Mouse (Mus musculus) MN1 (cell line): ENCODE measurements around the gene Syt16.

ENCODE experiments used
- DNase-seq: peaks from one replicate; pipeline ENCODE4 v3.0.0-alpha.2; 2016; ENCODE audit warnings: low spot score

Syt16 gene

DNA sequence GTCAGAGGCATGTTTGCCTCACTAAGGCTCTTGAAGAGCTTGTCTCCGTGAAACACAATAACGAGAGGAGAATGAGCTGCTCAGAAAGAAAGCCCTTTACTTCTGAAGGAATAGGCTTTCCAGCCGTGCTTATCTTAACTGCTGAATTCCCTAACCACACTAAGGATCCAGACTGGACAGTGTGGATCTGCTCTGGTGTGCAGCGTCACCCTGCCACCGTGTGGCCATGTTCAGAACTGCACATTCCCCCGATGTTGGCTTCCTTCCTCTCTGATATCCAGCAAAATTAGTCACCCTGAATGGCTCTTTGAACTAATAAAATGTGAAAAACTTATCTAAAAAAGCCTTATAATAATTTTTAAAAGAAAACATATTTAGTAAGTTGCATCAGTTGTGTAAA is 16.3 kb downstream of the Syt16 start:
- DNase-seq = peak; percentile 81

GRCm38 (mm10) chr12:74014739-74015270 is 17.3 kb downstream of the Syt16 start:
- peak; percentile 30 for DNase-seq

GRCm38 (mm10) chr12:74015491-74015890 is 18.0 kb downstream of the Syt16 start:
- no peak for DNase-seq

- DNase-seq = no peak
Measured at GRCm38 (mm10) chr12:74023260-74023659, 25.8 kb downstream of the Syt16 start.

- no peak for DNase-seq
Measured at GRCm38 (mm10) chr12:74024912-74025311, 27.5 kb downstream of the Syt16 start.

DNA sequence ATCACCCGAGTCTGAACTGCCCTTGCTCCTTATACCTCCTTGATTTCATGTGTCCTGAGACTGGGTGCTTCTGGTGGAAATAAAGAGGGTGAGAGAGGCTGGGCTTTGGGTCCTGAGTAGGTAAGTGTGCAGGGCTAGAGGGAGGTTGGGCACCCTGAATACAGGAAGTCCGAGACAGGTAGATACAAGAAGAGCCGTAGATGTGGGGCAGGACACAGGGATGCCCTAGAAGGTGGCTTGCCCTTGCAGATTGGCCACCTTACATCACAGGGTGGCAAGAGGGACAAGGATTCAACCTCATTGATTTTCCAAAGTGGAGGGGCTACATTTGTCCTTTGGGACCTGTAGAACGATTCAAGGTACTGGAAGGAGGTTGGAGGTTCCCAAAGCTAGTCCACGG is 45.8 kb downstream of the Syt16 start:
- no peak for DNase-seq

GRCm38 (mm10) chr12:74043755-74044154 is 46.3 kb downstream of the Syt16 start:
- DNase-seq = no peak

- DNase-seq = no peak
Measured at GRCm38 (mm10) chr12:74044241-74044640, 46.8 kb downstream of the Syt16 start.

DNA sequence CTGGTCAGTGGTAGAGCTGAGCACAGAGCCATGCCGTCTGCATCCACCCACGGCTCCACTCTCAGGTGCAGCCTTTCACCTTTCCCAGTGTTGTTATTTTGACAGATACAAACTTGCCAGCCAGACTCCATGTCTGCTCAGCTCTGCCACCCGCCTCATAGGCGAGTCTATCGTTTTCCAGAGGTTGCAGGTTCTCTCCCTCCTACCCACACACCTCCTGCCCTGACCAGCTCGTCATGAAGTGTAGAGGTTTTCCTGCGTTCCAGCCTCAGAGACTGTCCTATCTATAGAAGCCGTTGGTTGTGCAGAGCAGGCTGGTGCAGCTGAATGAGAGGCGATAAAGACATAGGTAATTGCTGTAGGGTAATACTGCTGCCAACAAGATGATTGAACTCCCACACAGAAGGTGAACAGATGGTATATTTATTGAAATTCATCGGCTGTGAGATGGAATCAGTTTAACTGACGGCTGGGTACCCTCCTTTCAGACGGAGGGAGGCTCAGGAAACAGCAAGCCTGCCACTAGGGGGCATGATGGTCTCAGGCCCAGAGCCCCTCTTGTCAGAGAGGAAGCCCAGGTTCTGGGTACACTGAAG is 58.0 kb downstream of the Syt16 start:
- DNase-seq = no peak

- DNase-seq = no peak
Measured at GRCm38 (mm10) chr12:74056162-74056561, 58.7 kb downstream of the Syt16 start.

DNA sequence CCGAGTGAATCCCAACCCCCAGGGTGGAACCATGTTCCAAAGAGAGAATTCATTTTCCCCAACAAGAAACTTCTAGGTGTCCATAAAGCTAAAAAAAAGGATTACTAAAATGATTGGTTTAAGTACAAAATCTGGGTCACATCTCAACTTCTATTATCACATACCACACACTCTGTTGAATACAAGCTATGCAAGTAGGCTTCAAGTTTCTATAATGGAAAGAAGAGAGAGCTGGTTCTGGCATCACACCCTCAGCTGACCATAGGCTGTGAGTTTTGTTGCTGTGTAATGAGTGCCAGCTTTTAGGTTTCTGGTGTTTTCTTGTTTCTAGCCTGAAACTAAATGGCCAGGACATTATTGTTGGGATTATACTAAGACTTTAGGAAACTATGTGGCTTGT is 65.1 kb downstream of the Syt16 start:
- no peak for DNase-seq

DNA sequence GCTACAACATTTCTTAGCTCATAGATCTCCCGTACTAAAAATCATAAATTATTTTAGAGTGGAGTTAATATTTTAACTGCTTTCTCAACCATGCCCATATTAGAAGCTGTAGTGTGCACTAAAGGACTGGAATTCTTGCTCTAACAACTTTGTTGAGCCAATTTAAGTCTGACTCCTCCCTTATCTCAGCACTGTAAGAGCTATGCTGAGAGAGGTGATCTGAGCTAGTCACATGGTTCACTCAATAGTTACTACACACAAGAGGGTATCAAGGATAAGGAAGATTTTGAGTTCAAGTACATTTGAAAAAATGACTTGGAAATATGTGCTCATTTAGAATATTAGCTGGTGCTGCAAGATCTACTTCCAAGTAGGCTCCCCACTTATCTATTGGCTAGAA is 71.5 kb downstream of the Syt16 start:
- no peak for DNase-seq

DNA sequence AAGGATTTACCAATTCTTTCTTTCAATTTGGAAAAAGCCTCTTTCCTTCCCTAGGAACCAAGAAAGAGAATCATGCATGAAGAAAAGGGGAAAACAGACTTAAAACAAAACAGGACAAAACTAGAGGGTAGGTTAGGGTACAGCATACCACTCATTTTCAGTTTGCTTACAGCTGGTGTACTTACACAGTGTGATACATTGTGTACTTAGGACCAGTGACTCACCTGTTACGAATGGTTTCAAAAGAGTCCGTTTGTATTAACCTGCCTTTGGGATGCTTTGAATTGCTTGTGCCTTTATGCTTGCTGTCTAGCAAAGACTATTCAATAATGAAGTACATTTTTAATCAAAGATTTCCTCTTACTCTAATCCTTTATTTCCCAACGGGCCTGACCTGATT is 78.1 kb downstream of the Syt16 start:
- DNase-seq = no peak

- DNase-seq = no peak
Measured at GRCm38 (mm10) chr12:74076091-74076490, 78.6 kb downstream of the Syt16 start.

GRCm38 (mm10) chr12:74081122-74081521 is 83.7 kb downstream of the Syt16 start:
- DNase-seq = no peak

DNA sequence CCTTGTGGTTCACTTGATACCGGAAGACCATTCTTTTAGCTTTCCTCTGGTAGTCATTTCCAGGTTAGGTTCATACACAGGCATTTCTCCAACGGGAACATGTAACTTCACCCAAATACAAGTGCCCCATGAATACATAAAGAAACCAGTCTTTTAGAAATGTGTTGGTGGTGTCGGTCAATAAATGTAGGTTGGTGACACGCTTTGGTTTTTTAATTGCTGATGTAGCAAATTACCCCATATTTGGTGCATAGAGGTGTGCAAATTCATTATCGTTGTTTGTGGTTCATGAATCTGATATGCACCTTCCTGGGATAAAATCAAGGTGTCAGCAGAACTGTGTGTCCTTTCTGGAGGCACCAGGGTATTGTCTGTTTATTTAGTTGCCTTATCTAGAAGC is 86.9 kb downstream of the Syt16 start:
- no peak for DNase-seq

GRCm38 (mm10) chr12:74087086-74087485 is 89.6 kb downstream of the Syt16 start:
- DNase-seq = no peak

GRCm38 (mm10) chr12:74089342-74090131 is 92.1 kb downstream of the Syt16 start:
- DNase-seq = no peak

DNA sequence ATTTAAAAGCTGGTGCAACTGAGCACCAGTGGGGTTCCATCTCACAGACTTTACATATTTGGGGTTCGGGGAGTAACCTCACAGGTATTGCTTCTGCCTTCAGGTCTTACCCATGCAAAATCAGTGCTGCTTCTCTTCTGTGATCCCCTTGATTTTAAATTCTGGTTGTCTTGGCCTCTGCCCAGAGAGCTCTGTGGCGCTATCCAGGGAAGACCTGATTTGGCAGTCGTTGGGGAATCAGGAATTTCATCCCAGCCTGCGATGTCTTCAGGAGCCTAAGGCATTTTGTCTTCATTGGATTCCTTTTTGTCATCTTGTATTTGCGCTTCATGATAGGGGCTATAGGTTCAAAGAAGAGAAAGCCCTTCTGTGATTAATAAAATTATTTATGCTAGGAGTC is 95.1 kb downstream of the Syt16 start:
- DNase-seq = no peak

DNA sequence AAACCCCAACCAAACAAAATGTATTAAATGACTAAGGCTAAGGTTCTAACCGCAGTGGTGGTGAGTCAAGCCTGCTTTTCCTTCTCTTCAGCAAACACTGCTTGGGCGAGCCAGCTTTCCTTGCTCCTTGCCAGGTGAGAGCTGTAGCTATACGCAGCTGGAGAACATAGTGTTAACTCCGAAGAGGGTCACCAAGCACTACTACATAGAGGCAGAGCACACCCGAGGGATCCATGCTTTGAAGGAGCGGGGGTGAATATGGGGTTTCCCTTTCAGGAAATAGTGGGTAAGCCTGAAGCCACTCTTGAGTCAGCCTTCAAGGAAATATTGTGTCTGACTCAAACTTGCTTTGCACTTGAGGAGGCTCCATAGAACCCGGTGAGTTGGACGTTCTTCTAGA is 95.6 kb downstream of the Syt16 start:
- DNase-seq = no peak

DNA sequence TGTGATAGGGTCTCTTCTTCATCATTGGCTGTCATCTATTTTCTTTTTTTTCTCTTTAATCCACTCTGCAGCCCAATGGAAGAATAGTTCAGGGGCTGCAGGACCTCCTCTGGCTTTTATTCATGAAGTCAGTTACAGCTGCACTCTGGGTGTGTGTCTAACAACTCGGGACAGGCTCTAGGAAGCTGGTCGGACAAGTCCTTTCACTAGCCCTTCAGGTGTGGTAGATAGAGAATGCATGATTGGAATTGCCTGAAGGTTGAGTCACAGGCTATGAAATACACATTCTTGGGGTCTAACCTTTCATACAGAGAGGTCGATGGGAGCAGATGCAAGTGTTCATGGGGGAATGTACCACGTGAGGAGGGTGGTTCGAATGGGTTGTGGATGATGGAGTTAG is 97.2 kb downstream of the Syt16 start:
- DNase-seq = no peak

- no peak for DNase-seq
Measured at GRCm38 (mm10) chr12:74098572-74099290, 101.3 kb downstream of the Syt16 start.
